Mouse (Mus musculus): ENCODE data around the gene Irgm1. TPM values are rescaled to one million over a fixed set of nuclear protein-coding genes. Genes with fewer than 3 reads are reported as not detected.
A peak's percentile ranks its signal among the peaks of the same experiment; 100 is the strongest.
"Not testable (repeated sequence)": the region's sequence is repeated elsewhere in the genome, so short reads cannot be mapped to it uniquely, and the experiment has no call there.

Irgm1 gene
- polyA plus RNA-seq, 1 experiment from 2014 or later, result 1.5 TPM

- H3K4me1 ChIP-seq (replicated peaks; ENCODE audit: control insufficient read depth, insufficient read depth, low read length), result no peaks in the 10 kb centered on the region
- H3K4me3 ChIP-seq (ENCODE audit: low read depth, low read length), result no peak overlapping the region
- DNase-seq (ENCODE audit: low spot score) (no peak), ATAC-seq (ENCODE audit: low FRiP score) (no peak)
- no peaks in the 10 kb centered on the region for H3K9me3 ChIP-seq (ENCODE audit: control insufficient read depth, low read length)
- H3K36me3 ChIP-seq (ENCODE audit: control insufficient read depth, insufficient read depth, low read length), result no peaks in the 10 kb centered on the region
- no peak overlapping the region for H3K4me2 ChIP-seq (replicated peaks; ENCODE audit: low read depth, low read length)
- H3K27ac ChIP-seq (ENCODE audit: low read depth, low read length), result no peak overlapping the region
- H3K27me3 ChIP-seq (ENCODE audit: control insufficient read depth, insufficient read depth, low read length), result 0 out of 2 replicates have a peak, but pooled peaks cover 2% of the 10 kb centered on the region
- no peak overlapping the region for H3K9ac ChIP-seq (ENCODE audit: low read depth, low read length)
- 84% methylated on average over 2 of the region's 2 CpGs for WGBS
These were observed 40.2 kb downstream of the Irgm1 start for GRCm38 (mm10) chr11:48831273-48831672.

DNA sequence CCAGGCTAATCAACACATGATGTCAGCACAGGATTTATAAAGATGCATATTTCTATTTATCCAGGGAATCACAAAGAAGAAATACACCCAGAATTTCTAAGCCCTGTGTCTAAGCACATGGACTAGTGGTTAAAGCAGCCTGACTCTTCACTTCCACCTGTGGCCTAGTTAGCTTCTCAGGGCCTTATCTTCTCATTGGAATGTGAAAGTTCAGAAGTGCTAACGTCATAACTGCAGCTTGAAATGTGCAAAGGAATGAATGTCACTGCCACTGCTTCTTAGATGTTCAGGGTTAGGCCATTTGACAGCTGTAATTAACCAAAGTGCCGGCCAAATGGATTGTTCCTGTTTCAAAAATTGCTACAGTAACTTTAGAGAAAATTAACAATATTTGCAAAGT, 41.2 kb downstream of the Irgm1 start:
- H3K27me3 ChIP-seq (ENCODE audit: control insufficient read depth, insufficient read depth, low read length), result no peaks in the 10 kb centered on the region
- H3K27ac ChIP-seq (ENCODE audit: low read depth, low read length), result no peak overlapping the region
- DNase-seq (ENCODE audit: low spot score), result no peak
- H3K4me1 ChIP-seq (replicated peaks; ENCODE audit: control insufficient read depth, insufficient read depth, low read length), result no peaks in the 10 kb centered on the region
- H3K9me3 ChIP-seq (ENCODE audit: control insufficient read depth, low read length), result no peaks in the 10 kb centered on the region
- no peak for ATAC-seq (ENCODE audit: low FRiP score)
- no peaks in the 10 kb centered on the region for H3K36me3 ChIP-seq (ENCODE audit: control insufficient read depth, insufficient read depth, low read length)
- no peak overlapping the region for H3K4me2 ChIP-seq (replicated peaks; ENCODE audit: low read depth, low read length)
- 83% methylated on average over 2 of the region's 2 CpGs for WGBS
- H3K9ac ChIP-seq (ENCODE audit: low read depth, low read length), result no peak overlapping the region
- H3K4me3 ChIP-seq (ENCODE audit: low read depth, low read length), result no peak overlapping the region

GRCm38 (mm10) chr11:48827926-48828325, 43.6 kb downstream of the Irgm1 start:
- H3K9me3 ChIP-seq (ENCODE audit: control insufficient read depth, low read length), result no peaks in the 10 kb centered on the region

GRCm38 (mm10) chr11:48826752-48827096, 44.8 kb downstream of the Irgm1 start:
- Histone ChIP-seq H3K9me3 (ENCODE audit: control insufficient read depth, low read length) (no peaks in the 10 kb centered on the region), H3K27me3 (ENCODE audit: control insufficient read depth, insufficient read depth, low read length) (peaks cover 13% of the 10 kb centered on the region), H3K4me3 (ENCODE audit: low read depth, low read length) (peak overlapping the region; percentile 40), H3K36me3 (ENCODE audit: control insufficient read depth, insufficient read depth, low read length) (no peaks in the 10 kb centered on the region), H3K9ac (ENCODE audit: low read depth, low read length) (no peak overlapping the region), H3K4me2 (replicated peaks; ENCODE audit: low read depth, low read length) (peak overlapping the region; percentile 52), H3K4me1 (replicated peaks; ENCODE audit: control insufficient read depth, insufficient read depth, low read length) (no peaks in the 10 kb centered on the region), H3K27ac (ENCODE audit: low read depth, low read length) (no peak overlapping the region)
- under 1% methylated on average over 6 of the region's 6 CpGs for WGBS
- DNase-seq (ENCODE audit: low spot score) (peak; percentile 58), ATAC-seq (ENCODE audit: low FRiP score) (peak; percentile 46; the same call in 1 of the 2 replicates)

More at GRCm38 (mm10) chr11:48827926-48828325, 43.6 kb downstream of the Irgm1 start:
- Histone ChIP-seq H3K4me1 (replicated peaks; ENCODE audit: control insufficient read depth, insufficient read depth, low read length) (no peaks in the 10 kb centered on the region), H3K9ac (ENCODE audit: low read depth, low read length) (no peak overlapping the region), H3K27me3 (ENCODE audit: control insufficient read depth, insufficient read depth, low read length) (peaks cover 13% of the 10 kb centered on the region), H3K4me2 (replicated peaks; ENCODE audit: low read depth, low read length) (no peak overlapping the region), H3K36me3 (ENCODE audit: control insufficient read depth, insufficient read depth, low read length) (no peaks in the 10 kb centered on the region), H3K27ac (ENCODE audit: low read depth, low read length) (no peak overlapping the region), H3K4me3 (ENCODE audit: low read depth, low read length) (no peak overlapping the region)
- ATAC-seq (ENCODE audit: low FRiP score), result no peak
- 76% methylated on average over 6 of the region's 6 CpGs for WGBS
- no peak for DNase-seq (ENCODE audit: low spot score)

DNA sequence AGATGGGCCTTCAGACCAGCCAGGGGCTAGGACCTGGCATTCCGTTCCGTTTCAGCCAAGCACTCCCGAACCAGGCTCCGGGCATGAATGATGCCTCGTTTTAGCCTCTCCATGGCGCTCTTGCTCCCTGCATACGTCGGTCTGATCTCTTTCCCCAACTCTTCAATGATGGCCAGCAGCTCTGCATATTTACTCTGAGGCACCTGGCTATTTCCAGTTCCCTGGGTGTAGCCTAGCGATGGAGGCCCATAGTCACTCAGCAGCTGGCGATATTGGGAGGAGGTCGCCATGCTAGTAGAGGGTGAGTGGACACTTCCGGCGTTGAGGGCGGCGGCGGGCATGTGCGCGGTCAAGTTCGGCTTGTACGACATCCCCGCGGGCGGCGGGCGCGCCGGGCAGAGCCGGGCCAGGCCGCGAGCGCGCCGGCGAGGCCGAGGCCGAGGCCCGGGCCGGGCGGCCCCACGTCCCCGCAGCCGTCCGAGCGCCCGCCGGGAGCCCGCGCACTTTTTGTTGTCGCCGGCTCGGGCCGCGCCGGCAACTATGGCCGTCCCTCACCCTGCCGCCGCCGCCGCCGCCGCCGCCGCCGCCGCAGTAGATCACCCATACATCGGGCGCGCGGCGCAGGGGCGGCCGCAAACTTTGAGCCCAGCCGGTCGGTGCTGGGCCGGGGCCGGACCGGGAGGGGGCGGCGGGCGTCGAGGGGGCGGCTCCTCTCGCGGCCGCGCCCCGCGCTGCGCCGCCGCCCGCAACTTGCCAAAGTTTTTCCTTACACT, 45.3 kb downstream of the Irgm1 start, which contains the start of the genes Trim7 and Gm12184:
Gene Trim7, plus strand, starts transcription at position 162 of the 773 bp plus-strand sequence.
Gene Gm12184, minus strand, starts transcription at position 677 of the 773 bp plus-strand sequence.
- peak within 1 kb of the TSS; percentile 40 for H3K4me3 ChIP-seq (ENCODE audit: low read depth, low read length)
- H3K27ac ChIP-seq (ENCODE audit: low read depth, low read length); H3K36me3 ChIP-seq (ENCODE audit: control insufficient read depth, insufficient read depth, low read length); H3K9ac ChIP-seq (ENCODE audit: low read depth, low read length); H3K9me3 ChIP-seq (ENCODE audit: control insufficient read depth, low read length); H3K4me1 ChIP-seq (replicated peaks; ENCODE audit: control insufficient read depth, insufficient read depth, low read length); DNase-seq (ENCODE audit: low spot score): not testable (repeated sequence)
- H3K27me3 ChIP-seq (ENCODE audit: control insufficient read depth, insufficient read depth, low read length), result peaks cover 13% of the 10 kb centered on the region
- ATAC-seq (ENCODE audit: low FRiP score), result peak; percentile 81
- peak within 1 kb of the TSS; percentile 52 for H3K4me2 ChIP-seq (replicated peaks; ENCODE audit: low read depth, low read length)
- WGBS, result 1% methylated on average over 36 of the region's 92 CpGs

- ATAC-seq (ENCODE audit: low FRiP score), result no peak
- WGBS, result 3% methylated on average over 22 of the region's 22 CpGs
- peak; percentile 34 for DNase-seq (ENCODE audit: low spot score)
- Histone ChIP-seq H3K9me3 (ENCODE audit: control insufficient read depth, low read length) (no peaks in the 10 kb centered on the region), H3K27ac (ENCODE audit: low read depth, low read length) (no peak overlapping the region), H3K27me3 (ENCODE audit: control insufficient read depth, insufficient read depth, low read length) (peaks cover 13% of the 10 kb centered on the region), H3K4me3 (ENCODE audit: low read depth, low read length) (peak overlapping the region; percentile 26), H3K4me1 (replicated peaks; ENCODE audit: control insufficient read depth, insufficient read depth, low read length) (no peaks in the 10 kb centered on the region), H3K9ac (ENCODE audit: low read depth, low read length) (0 out of 2 replicates have a peak overlapping the region, but pooled peaks have one; percentile 1), H3K36me3 (ENCODE audit: control insufficient read depth, insufficient read depth, low read length) (no peaks in the 10 kb centered on the region), H3K4me2 (replicated peaks; ENCODE audit: low read depth, low read length) (peak overlapping the region; percentile 41)
These were observed 47.1 kb downstream of the Irgm1 start for GRCm38 (mm10) chr11:48824311-48824830.

DNA sequence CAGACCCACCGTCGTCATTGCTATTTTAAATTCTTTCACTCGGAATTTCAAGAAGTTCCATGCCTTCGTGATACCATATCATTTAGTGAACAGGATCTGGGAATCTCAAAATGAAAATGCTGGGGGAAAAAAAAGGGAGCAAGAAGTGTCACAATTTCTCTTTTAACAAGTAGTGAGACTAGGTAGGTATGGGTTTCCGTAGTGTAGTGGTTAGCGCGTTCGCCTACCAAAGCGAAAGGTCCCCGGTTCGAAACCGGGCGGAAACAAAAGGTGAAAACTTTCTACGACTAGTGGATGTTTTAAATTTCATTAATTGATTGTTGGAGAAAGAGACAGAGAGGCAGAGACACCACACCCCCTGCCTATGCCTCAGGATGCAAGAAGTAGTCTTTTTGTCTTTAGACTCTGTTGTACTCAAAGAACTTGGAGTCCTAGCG, 47.9 kb downstream of the Irgm1 start:
- Histone ChIP-seq H3K27me3 (ENCODE audit: control insufficient read depth, insufficient read depth, low read length) (peaks cover 13% of the 10 kb centered on the region), H3K4me2 (replicated peaks; ENCODE audit: low read depth, low read length) (peak overlapping the region; percentile 41), H3K4me3 (ENCODE audit: low read depth, low read length) (peak overlapping the region; percentile 26), H3K9me3 (ENCODE audit: control insufficient read depth, low read length) (no peaks in the 10 kb centered on the region), H3K4me1 (replicated peaks; ENCODE audit: control insufficient read depth, insufficient read depth, low read length) (no peaks in the 10 kb centered on the region), H3K9ac (ENCODE audit: low read depth, low read length) (no peak overlapping the region), H3K36me3 (ENCODE audit: control insufficient read depth, insufficient read depth, low read length) (no peaks in the 10 kb centered on the region), H3K27ac (ENCODE audit: low read depth, low read length) (no peak overlapping the region)
- ATAC-seq (ENCODE audit: low FRiP score) (peak; percentile 18; the same call in 1 of the 2 replicates), DNase-seq (ENCODE audit: low spot score) (peak; percentile 86)
- 1% methylated on average over 15 of the region's 15 CpGs for WGBS

GRCm38 (mm10) chr11:48822768-48823512, 48.5 kb downstream of the Irgm1 start:
- no peak for DNase-seq (ENCODE audit: low spot score)
- Histone ChIP-seq H3K9me3 (ENCODE audit: control insufficient read depth, low read length) (no peaks in the 10 kb centered on the region), H3K27me3 (ENCODE audit: control insufficient read depth, insufficient read depth, low read length) (peaks cover 13% of the 10 kb centered on the region), H3K36me3 (ENCODE audit: control insufficient read depth, insufficient read depth, low read length) (no peaks in the 10 kb centered on the region), H3K4me2 (replicated peaks; ENCODE audit: low read depth, low read length) (no peak overlapping the region; the same call in 1 of the 2 replicates), H3K9ac (ENCODE audit: low read depth, low read length) (no peak overlapping the region), H3K4me1 (replicated peaks; ENCODE audit: control insufficient read depth, insufficient read depth, low read length) (no peaks in the 10 kb centered on the region), H3K4me3 (ENCODE audit: low read depth, low read length) (peak overlapping the region; percentile 26; the same call in 1 of the 2 replicates), H3K27ac (ENCODE audit: low read depth, low read length) (no peak overlapping the region)
- ATAC-seq (ENCODE audit: low FRiP score), result no peak
- 39% methylated on average over 14 of the region's 14 CpGs for WGBS

Data from hindbrain, embryonic 11.5 days (tissue).